Mouse (Mus musculus) brain, embryonic 14.5 days (tissue): ENCODE data around the gene Gm39566.
"Not testable (repeated sequence)": the region's sequence is repeated elsewhere in the genome, so short reads cannot be mapped to it uniquely, and the experiment has no call there.

Experiments
- CTCF ChIP-seq: fragments of 200-500 bp; IDR thresholded peaks from 2 replicates; pipeline ENCODE4 v1.5.1; 2012; ENCODE audit warnings: inconsistent platforms, mild to moderate bottlenecking, moderate library complexity, borderline replicate concordance; ENCODE audit not compliant: insufficient read depth, insufficient read length; ENCODE audit errors: extremely low read depth
- POLR2A ChIP-seq: fragments of 200-500 bp; IDR thresholded peaks from 2 replicates; pipeline ENCODE4 v1.6.1; 2012; ENCODE audit warnings: mild to moderate bottlenecking, inconsistent platforms, borderline replicate concordance; ENCODE audit not compliant: poor library complexity, insufficient read depth, insufficient read length, severe bottlenecking; ENCODE audit errors: extremely low read depth

DNA sequence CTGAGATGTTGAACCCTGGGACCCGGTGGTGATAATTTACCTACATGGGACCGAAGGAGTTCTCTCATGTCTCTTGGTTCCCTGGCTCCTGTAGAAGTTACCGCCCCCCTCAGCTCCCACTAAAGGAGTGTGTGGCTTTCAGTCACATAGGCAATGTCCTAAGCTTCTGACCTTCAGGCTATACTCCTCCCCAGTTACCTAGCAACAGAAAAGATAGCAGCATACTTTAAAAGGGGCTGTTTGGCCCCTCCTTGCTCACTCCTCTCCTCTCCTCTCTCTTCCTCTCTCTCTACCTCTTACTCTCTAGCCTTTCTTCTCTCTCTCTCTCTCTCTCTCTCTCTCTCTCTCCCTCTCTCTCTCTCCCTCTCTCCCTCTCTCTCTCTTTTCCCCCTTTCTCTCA, 48.6 kb upstream of the Gm39566 start:
- not testable (repeated sequence) for TF ChIP-seq CTCF, POLR2A
